In the genomic region with DNA sequence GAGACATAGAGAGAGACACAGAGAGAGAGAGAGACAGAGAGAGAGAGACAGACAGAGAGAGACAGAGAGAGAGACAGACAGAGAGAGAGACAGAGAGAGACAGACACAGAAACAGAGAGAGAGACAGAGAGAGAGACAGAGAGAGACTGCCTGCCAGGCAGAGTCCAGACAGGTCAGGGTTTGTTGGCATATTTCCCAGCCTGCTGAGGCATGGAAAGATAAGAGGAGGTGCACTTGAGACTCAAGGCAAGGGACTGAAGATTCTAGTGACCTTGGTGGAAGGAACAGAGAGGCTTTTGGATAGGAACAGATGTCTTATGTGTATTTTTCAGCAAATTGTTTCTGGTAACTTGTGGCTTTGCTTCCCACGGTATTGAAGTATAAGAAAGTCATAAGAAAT, we compare ENCODE assay signal across 21 mouse cellular contexts.
DNase-seq lines count a peak whose midpoint lies in the region; ATAC-seq and TF ChIP-seq lines count a peak whose summit lies in the region.
"Had no signal": no experiment of that assay in that cellular context is flagged by ENCODE, and none has a peak within 500 bp of the region (broad histone marks: within the 10 kb centered on the region; RNA-seq: fewer than 3 reads in every experiment).

No protein-coding gene starts in this region.

- H3K9me3 ChIP-seq in intestine, postnatal 0 days (ENCODE audit: control insufficient read depth), result no peaks in the 10 kb centered on the region
- H3K9me3 ChIP-seq: embryonic facial prominence, embryonic 12.5 days; heart, embryonic 15.5 days; hindbrain, embryonic 13.5 days; limb, embryonic 15.5 days; lung, embryonic 15.5 days; stomach, embryonic 15.5 days had no signal

- no peaks in the 10 kb centered on the region for H3K27me3 ChIP-seq in intestine, postnatal 0 days (replicated peaks; ENCODE audit: control insufficient read depth, insufficient read depth, low read length)
- H3K27me3 ChIP-seq: embryonic facial prominence, embryonic 12.5 days; heart, embryonic 15.5 days; hindbrain, embryonic 13.5 days; lung, embryonic 15.5 days; stomach, embryonic 15.5 days had no signal

- whole genome bisulfite sequencing in intestine, postnatal 0 days, result 58% methylated on average over 1 of the region's 1 CpGs

- H3K4me3 ChIP-seq in intestine, postnatal 0 days (ENCODE audit: low read depth, low read length), result no peak overlapping the region
- H3K4me3 ChIP-seq: embryonic facial prominence, embryonic 12.5 days; heart, adult 2 months; heart, embryonic 15.5 days; hindbrain, embryonic 13.5 days; limb, embryonic 15.5 days; lung, embryonic 15.5 days; stomach, embryonic 15.5 days had no signal

- no peaks in the 10 kb centered on the region for H3K36me3 ChIP-seq in intestine, postnatal 0 days (ENCODE audit: control insufficient read depth, insufficient read depth)
- H3K36me3 ChIP-seq: embryonic facial prominence, embryonic 12.5 days; heart, embryonic 15.5 days; hindbrain, embryonic 13.5 days; limb, embryonic 15.5 days; lung, embryonic 15.5 days; stomach, embryonic 15.5 days had no signal

- no peak for TF ChIP-seq CTCF in intestine, postnatal 0 days (IDR thresholded peaks at IDR 0.05; ENCODE audit: low read depth)

- H3K9ac ChIP-seq in intestine, postnatal 0 days (ENCODE audit: low read depth, low read length), result no peak overlapping the region
- H3K9ac ChIP-seq: embryonic facial prominence, embryonic 12.5 days; heart, embryonic 15.5 days; hindbrain, embryonic 13.5 days; limb, embryonic 15.5 days; liver, embryonic 14.5 days; lung, embryonic 15.5 days; stomach, embryonic 15.5 days had no signal

- H3K4me2 ChIP-seq in intestine, postnatal 0 days (replicated peaks; ENCODE audit: low read depth), result no peak overlapping the region
- H3K4me2 ChIP-seq: embryonic facial prominence, embryonic 12.5 days; heart, embryonic 15.5 days; hindbrain, embryonic 13.5 days; limb, embryonic 15.5 days; lung, embryonic 15.5 days; stomach, embryonic 15.5 days had no signal

- no peak overlapping the region for H3K27ac ChIP-seq in intestine, postnatal 0 days (ENCODE audit: low read depth, low read length)
- H3K27ac ChIP-seq: embryonic facial prominence, embryonic 12.5 days; heart, adult 2 months; heart, embryonic 15.5 days; hindbrain, embryonic 13.5 days; limb, embryonic 15.5 days; liver, embryonic 14.5 days; lung, embryonic 15.5 days; stomach, embryonic 15.5 days had no signal

- DNase-seq in kidney, postnatal 10 days, result peak; percentile 8
- DNase-seq in kidney, postnatal 4 days, result no peak
- peak; percentile 51 for DNase-seq in ovary, postnatal 36 days (ENCODE audit: low spot score)
- no peak for DNase-seq in ovary, postnatal 14 days (ENCODE audit: low spot score)
- DNase-seq in adrenal gland, postnatal 14 days, result peak; percentile 18
- DNase-seq in heart, adult 9 months (ENCODE audit: low spot score in 2 of 2), result no peak
- DNase-seq: cerebellum, adult 11 months; cerebellum, adult 9-11 months; gastrocnemius, postnatal 36 days; heart, adult 2 months; heart, postnatal 36 days; lung, postnatal 4 days; midbrain, embryonic 14.5 days had no signal

- no peak for ATAC-seq in intestine, postnatal 0 days

- no peaks in the 10 kb centered on the region for H3K4me1 ChIP-seq in intestine, postnatal 0 days (replicated peaks; ENCODE audit: control insufficient read depth, insufficient read depth, low read length)
- H3K4me1 ChIP-seq: hindbrain, embryonic 13.5 days; lung, embryonic 15.5 days; stomach, embryonic 15.5 days had no signal

Comparison
In these comparisons a context has a peak if more than half of its experiments do, and no peak if none do; other contexts are left out.
1. DNase-seq: peak in kidney, postnatal 10 days (single experiment), ovary, postnatal 36 days (single experiment) and adrenal gland, postnatal 14 days (single experiment); none in kidney, postnatal 4 days (0 of 2), ovary, postnatal 14 days (single experiment) and heart, adult 9 months (0 of 2).